Mouse (Mus musculus) cerebral cortex, adult 2 months (tissue): ENCODE data around the gene F2r.

Experiments used
- WGBS: fragments of 180-500 bp; shearing (Covaris S2); methylation state at CpG from one replicate; pipeline ENCODE4 v1.1.7; 2018; 5-methylcytosine and 5-hydroxymethylcytosine counted together

Gene F2r

DNA sequence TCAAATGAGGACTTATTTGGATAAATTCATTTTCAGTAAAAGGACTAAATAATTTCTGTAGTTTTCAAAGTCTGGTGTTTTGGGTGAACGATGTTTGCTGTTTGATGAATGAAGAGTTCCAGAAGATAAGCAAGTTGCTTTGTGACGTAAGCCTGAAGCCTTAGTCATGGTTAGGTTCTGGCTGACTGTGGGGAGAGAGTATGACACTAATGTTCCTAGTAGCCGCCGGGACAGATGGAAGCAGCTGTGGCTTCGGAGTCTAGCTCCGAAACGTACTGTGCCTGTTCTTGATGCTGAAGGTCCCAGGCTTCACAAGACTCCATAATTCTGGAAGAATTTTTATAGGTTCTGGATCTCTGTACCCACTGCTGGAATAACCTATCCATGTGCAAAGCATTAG is 22.9 kb downstream of the F2r start:
- WGBS = 88% methylated on average over 7 of the region's 7 CpGs

DNA sequence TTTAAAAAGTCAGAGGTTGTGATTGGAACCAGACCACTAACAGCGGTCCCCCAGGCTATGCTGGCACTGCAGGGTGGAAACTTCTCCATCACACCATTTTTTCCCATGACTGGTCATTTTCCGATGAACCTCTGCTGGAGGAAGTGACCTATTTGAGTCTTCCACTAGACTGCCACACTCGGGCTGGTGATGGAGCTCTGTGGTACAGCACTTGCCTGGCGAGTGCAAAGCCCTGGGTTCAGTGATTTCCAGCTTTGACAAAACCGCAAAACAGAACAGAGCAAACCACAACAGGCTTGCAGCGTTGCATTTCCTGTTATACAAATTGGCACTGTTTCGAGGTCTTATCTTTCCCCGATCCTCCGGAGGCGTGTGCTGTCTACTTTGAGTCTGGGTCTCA is 25.4 kb downstream of the F2r start:
- WGBS = 74% methylated on average over 10 of the region's 10 CpGs

DNA sequence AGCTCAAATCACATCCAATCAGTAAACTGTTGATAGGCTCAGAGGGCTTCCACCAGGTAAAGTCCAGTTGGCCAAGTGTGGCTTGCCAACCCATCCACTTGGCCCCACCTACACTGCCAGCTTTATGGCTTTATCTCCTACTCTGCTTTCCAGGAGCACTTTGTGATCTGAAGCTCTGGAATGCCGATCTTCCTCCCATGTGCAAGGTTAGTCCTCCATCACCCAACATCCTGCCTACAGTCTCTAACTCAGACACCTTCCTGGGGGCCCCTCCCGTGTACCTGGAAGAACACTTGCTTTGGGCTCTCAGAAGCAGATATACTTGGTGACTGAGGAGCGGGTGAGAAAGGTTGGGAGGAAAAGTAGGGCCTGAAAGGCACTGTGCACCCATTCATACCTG is 26.7 kb downstream of the F2r start:
- 90% methylated on average over 3 of the region's 3 CpGs for WGBS

DNA sequence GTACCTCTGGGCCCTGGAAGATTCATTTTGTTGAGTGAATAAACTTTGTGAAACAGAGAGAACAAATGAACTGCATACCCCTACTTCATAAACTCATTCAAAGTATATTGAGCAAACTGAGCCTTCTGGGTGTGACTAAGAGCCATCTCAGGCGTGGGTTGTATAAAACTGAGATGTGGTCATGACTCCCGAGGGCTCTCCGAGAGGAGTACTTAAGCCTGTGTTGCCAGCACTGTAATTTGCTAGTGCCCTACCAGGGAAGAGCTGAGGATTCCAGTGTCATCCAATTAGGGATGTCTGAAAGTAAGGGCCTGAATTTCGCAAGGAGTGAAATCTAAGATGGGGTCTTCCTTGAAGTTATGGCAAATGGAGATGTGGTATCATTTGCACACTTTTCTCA is 30.7 kb downstream of the F2r start:
- 98% methylated on average over 4 of the region's 4 CpGs for WGBS

DNA sequence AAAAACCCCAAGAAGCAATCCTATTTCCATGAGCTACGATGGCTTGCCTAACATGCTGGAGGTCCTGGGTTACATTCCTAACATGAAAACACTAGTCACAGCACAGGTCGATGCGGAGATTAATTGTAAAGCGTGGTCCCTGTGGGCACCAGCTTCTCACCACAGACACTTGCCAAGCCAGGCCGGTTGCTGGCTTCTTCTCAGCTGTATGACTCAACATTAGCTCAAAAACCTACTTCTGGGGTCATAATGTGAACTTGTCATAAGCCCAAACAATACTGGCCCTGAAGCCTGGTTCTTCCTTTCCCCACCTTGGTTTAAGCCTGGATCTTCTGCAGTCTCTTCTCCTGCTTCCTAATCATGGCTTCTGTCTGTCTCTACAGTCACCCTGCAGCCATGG is 33.4 kb downstream of the F2r start:
- 94% methylated on average over 5 of the region's 5 CpGs for WGBS

DNA sequence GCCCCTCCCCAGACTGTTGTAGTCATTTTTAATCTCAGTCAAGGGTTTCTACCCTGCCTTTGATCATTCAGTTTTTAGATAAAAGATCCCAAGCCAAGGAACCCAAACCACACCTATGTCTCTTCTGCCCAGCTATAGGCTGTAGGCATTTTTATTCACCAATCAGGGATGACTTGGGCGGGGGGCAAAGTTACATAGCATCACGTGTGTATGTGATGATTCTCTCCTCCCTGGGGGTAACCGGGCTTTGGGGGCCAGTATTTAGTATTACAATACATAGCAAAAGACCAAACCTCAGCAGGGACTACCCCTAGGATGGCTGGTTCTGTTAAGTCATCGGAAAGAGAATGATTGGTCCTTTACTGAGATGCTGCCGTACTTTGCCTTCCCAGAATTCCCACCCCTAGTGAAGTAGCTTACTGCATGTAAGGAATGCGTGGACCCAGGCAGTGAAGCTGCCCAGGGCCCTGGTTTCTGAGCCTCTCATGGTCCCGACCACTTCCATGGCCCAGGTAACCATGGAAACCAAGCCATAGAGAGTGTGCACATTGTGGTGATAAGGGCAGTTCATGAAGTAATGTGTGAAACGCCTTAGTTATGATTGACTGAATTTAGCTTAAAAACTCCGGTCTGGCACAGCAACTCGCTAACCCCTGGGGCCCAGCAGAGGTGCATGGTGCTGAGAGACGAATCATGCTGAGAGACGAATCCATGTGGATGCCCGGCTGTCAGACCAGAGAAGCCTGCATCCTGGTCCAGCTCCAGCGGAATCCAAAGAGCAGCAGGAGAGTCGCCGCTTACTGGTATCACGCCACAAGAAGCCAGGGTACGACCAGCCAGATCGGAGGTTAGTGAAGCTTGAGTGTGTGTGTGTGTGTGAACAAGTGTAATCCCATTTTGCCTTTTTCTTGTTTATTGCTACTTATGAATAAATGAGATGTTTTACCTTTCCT is 34.8 kb downstream of the F2r start:
- WGBS = 66% methylated on average over 19 of the region's 19 CpGs

DNA sequence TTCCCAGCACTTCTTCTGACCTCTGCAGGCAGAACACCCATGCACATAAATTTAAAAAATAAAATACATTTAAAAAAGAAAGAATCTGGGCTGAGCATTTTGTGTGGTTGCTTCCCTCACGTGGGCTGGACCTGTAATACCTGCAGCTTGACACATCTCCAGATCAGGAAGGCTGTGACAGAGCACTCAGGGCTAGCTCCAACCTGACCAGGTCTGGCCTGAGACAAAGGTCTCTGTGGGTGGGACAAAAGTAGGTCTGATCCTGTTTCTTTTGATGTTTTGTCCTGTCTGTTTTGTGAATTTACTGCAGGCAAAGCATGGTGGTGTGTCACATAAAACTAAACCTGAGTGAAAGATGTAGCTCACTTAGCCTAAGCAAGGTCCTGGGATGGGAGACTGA is 36.4 kb downstream of the F2r start:
- 74% methylated on average over 1 of the region's 1 CpGs for WGBS

DNA sequence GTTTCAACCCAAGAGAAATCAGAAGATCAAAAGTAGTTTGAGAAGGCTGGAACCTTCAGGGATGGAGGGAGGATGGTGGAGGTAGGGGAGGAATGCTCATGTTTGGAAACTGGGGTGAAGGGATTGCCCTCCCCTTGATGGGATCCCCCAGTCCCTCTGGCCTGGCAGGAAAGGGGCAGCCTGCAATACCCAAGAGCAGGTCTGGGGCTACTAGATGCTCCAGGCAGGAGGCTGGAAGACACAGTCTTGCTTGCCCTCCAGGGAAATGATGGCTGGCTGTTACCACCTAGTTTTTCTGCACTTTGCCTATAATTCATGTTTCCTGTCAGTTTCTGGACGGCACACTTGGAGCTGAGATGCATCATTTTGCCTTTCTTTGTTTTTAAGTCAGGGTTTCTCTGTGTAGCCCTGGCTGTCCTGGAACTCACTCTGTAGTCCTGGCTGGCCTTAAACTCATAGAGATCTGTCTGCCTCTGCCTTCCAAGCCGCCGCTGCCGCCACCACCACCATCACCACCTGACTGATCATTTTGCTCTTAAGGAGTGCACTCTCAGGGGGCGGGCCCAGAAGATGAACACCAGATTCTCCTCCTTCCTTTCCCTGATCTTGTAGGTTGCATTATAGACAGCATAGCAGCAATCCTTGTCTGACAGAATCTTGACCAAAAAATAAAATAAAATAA is 40.1 kb downstream of the F2r start:
- WGBS = 91% methylated on average over 5 of the region's 5 CpGs

DNA sequence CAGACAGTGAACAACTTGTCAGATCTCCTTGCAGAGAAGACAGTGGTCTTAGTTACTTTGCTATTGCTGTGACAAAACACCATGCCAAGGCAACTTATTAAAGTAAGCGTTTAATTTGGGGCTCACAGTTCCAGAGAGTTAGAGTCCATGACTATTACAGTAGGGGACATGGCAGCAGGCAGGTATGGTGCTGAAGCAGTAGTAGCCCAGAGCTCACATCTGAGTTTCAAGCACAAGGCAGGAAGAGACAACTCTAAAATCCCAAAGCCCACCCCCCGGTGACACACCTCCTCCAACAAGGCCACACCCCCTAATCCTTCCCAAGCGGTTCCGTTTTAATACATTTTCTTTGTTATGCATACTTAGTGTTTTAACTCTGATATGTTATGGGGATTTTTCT is 47.4 kb downstream of the F2r start:
- 94% methylated on average over 4 of the region's 4 CpGs for WGBS

DNA sequence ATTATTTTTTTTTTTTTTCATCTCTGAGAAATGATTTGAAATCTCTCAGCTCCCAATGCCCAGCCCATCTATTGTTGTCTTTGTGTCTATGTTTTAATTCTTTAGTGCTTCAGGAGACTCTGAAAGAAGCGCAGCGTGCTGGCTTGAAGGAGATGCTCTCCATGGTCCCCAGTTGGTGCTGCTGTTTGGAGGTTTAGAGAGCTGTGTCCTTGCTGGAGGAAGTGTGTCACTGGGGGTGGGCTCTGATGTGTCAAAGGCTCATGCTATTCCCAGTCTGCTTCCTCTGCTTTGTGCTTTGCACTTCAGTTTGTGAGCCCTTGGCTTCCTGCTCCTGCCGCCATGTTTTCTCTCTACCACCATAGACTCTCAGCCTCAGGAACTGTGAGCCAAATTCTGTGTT is 50.0 kb downstream of the F2r start:
- over 99% methylated on average over 3 of the region's 3 CpGs for WGBS

DNA sequence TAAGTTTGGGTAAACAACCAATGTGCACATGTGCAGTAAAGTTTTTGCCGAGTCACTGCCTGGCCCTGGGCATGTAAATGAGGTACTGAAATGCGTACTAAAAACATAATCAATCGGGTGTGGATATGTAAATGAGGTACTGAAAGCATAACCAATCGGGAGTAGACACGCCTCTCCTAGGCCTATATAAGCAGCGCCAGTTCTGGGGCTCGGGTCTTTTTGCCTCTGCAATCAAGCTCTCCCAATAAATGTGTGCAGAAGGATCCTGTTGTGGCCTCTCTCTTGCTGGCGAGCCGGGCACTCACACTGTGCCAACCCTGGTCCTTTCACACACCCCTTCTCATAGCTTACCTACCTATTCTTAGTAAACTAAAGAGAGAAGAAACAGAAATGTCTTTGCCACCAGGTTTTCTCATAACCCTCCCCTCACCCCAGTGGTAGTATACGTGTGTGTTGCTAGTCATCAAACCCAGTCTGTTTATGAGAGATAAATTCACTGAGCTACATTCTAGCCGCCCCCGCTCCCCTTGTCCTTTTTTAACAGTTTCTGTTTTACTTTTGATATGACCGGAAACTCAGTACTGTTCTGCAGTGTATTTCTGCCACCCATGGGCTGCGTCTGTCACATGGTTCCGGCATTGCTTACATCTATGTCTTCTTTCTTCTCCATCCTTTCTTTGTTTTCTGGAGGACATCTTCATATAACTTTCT is 51.3 kb downstream of the F2r start:
- WGBS = 89% methylated on average over 15 of the region's 15 CpGs

DNA sequence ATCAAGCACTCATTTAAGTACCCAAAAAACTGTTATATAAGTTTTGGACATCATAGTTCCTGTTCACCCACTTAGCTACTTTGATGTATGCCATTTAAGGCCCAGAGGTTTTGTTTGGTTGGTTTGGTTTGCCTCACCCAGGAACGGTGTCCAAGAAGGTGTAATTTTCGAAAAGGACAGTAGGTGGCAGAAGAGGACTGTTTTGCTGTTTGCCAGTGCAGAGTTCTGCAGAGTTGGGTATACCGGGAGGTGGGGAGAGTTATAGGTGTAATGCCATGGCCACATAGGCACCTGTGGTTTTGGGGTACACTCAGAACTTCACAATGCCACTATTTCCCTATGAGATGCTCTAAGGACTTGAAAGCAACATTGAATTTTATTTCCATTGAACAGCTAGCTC is 54.6 kb downstream of the F2r start:
- 3% methylated on average over 3 of the region's 3 CpGs for WGBS

DNA sequence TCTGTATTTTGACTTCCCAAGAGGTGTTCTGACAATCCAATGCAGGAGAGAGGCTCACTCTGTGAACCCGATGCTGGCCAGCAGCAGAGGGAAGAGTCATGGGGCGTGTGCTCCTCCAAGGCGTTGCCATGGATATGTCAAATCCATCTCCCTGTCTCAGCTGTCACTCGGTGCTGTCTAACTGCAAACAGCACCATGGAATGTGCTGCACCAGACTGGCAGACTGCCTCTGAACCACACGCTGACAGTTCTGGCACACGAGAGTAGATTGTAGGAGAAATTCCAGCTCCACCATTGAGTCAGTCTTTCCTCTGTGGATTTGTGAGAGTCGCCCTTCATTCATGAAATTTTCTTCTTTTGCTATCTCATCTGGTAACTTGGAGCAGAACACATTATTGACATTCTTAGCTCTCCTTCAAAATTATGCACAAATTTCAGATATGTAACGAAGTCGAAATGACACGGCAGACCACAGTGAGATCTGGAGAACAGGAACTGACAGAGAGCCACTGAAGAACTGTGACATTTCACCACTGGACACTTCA is 55.1 kb downstream of the F2r start:
- 38% methylated on average over 10 of the region's 10 CpGs for WGBS

DNA sequence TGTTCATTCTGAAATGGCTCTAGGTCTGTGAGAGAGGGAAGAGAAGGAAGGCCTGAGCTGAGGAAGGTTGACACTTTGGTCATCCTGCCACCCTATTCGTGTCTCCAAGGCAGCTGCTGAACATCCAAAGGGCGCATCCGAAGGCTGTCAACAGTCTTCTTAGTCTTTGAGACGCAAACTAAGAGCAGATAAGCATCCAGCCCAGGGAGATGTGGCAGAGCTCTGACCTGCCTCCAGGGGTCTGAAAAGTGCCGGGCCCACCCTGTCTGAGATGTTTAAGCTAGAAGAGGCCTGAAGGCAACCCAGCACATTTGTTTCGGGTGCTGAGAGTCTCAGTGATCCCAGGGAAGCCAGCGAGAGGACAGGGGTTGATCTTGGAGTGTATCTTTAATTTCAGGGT is 61.0 kb downstream of the F2r start:
- WGBS = 91% methylated on average over 7 of the region's 7 CpGs

DNA sequence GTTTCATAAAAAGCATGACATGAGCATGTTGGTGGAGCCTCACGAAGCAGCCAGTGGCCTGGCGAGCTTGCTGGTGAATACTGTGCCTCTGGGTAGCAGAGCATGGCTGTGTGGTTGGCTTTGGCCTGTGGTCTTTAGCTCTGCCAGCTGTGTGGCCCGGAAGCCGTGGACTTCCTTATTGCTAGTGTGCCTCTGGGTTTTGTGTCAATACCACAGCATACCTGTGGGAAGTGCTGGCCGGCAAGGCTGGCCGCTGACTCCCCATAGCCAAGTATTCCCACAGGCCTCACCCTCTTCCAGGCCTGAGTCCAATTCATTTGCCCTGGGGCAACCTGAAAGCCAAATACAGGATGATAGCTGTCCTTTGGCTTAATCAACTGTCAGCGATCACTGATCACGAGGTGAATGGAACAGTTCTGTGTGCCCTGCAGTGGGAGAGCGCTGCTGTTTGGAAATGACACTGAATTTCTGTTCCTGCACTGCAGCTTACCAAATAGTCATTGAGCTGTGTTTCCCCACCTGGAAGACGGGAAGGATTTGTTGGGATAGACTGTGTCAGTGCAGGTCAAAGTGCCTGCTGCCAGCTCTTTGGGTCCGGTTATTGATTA is 64.3 kb downstream of the F2r start:
- 88% methylated on average over 11 of the region's 11 CpGs for WGBS
